Mouse (Mus musculus): Measurements from ENCODE around the gene Dennd1b. TPM values are rescaled to one million over a fixed set of nuclear protein-coding genes. Genes with fewer than 3 reads are reported as not detected.

The Dennd1b gene
- 9.2 and 10.4 TPM in 2 replicates for polyA plus RNA-seq (2015; fragmentation: Nextera tagmentation; extraction: Ambion mirVana)

GRCm38 (mm10) chr1:138963161-138963867 is at the start of gene Dennd1b:
Gene Dennd1b, plus strand, starts transcription at chr1:138963435.
- Histone ChIP-seq H3K9ac (ENCODE audit: low read depth, low read length) (peak within 1 kb of the TSS; percentile 95), H3K4me1 (ENCODE audit: control insufficient read depth, insufficient read depth, low read length) (peaks cover 9% of the 10 kb centered on the region), H3K4me2 (ENCODE audit: low read length) (peak within 1 kb of the TSS; percentile 58), H3K36me3 (ENCODE audit: control insufficient read depth, insufficient read depth, low read length) (no peaks in the 10 kb centered on the region), H3K27ac (ENCODE audit: low read length) (peak within 1 kb of the TSS; percentile 93), H3K4me3 (ENCODE audit: low read depth, low read length) (peak within 1 kb of the TSS; percentile 89), H3K27me3 (ENCODE audit: control insufficient read depth, insufficient read depth, low read depth, low read length) (no peaks in the 10 kb centered on the region), H3K9me3 (replicated peaks; ENCODE audit: control insufficient read depth, low read length, poor library complexity, severe bottlenecking) (no peaks in the 10 kb centered on the region)
- under 1% methylated on average over 38 of the region's 69 CpGs for WGBS
- peak; percentile 88 for ATAC-seq

- ATAC-seq: no peak
- H3K4me3 ChIP-seq (ENCODE audit: low read depth, low read length): no peak overlapping the region
- 97% methylated on average over 3 of the region's 3 CpGs for WGBS
- no peaks in the 10 kb centered on the region for H3K9me3 ChIP-seq (replicated peaks; ENCODE audit: control insufficient read depth, low read length, poor library complexity, severe bottlenecking)
- H3K4me1 ChIP-seq (ENCODE audit: control insufficient read depth, insufficient read depth, low read length): no peaks in the 10 kb centered on the region
- H3K27ac ChIP-seq (ENCODE audit: low read length): no peak overlapping the region
- H3K27me3 ChIP-seq (ENCODE audit: control insufficient read depth, insufficient read depth, low read depth, low read length): no peaks in the 10 kb centered on the region
- no peak overlapping the region for H3K9ac ChIP-seq (ENCODE audit: low read depth, low read length)
- no peaks in the 10 kb centered on the region for H3K36me3 ChIP-seq (ENCODE audit: control insufficient read depth, insufficient read depth, low read length)
- no peak overlapping the region for H3K4me2 ChIP-seq (ENCODE audit: low read length)
Observed at GRCm38 (mm10) chr1:138915596-138915995, 47.6 kb upstream of the Dennd1b start.

- ATAC-seq: no peak
- Histone ChIP-seq H3K9me3 (replicated peaks; ENCODE audit: control insufficient read depth, low read length, poor library complexity, severe bottlenecking) (no peaks in the 10 kb centered on the region), H3K27me3 (ENCODE audit: control insufficient read depth, insufficient read depth, low read depth, low read length) (no peaks in the 10 kb centered on the region), H3K4me1 (ENCODE audit: control insufficient read depth, insufficient read depth, low read length) (no peaks in the 10 kb centered on the region), H3K4me2 (ENCODE audit: low read length) (no peak overlapping the region), H3K27ac (ENCODE audit: low read length) (no peak overlapping the region), H3K9ac (ENCODE audit: low read depth, low read length) (no peak overlapping the region), H3K36me3 (ENCODE audit: control insufficient read depth, insufficient read depth, low read length) (no peaks in the 10 kb centered on the region), H3K4me3 (ENCODE audit: low read depth, low read length) (no peak overlapping the region)
- 91% methylated on average over 5 of the region's 5 CpGs for WGBS
Observed at GRCm38 (mm10) chr1:138919601-138920000, 43.6 kb upstream of the Dennd1b start.

- Histone ChIP-seq H3K9ac (ENCODE audit: low read depth, low read length) (no peak overlapping the region), H3K9me3 (replicated peaks; ENCODE audit: control insufficient read depth, low read length, poor library complexity, severe bottlenecking) (no peaks in the 10 kb centered on the region), H3K4me3 (ENCODE audit: low read depth, low read length) (no peak overlapping the region), H3K27ac (ENCODE audit: low read length) (no peak overlapping the region), H3K36me3 (ENCODE audit: control insufficient read depth, insufficient read depth, low read length) (no peaks in the 10 kb centered on the region), H3K4me1 (ENCODE audit: control insufficient read depth, insufficient read depth, low read length) (no peaks in the 10 kb centered on the region), H3K4me2 (ENCODE audit: low read length) (no peak overlapping the region), H3K27me3 (ENCODE audit: control insufficient read depth, insufficient read depth, low read depth, low read length) (no peaks in the 10 kb centered on the region)
- ATAC-seq: no peak
- WGBS: 87% methylated on average over 3 of the region's 3 CpGs
Observed at GRCm38 (mm10) chr1:138920082-138920481, 43.2 kb upstream of the Dennd1b start.

- Histone ChIP-seq H3K9me3 (replicated peaks; ENCODE audit: control insufficient read depth, low read length, poor library complexity, severe bottlenecking) (no peaks in the 10 kb centered on the region), H3K4me2 (ENCODE audit: low read length) (no peak overlapping the region), H3K27ac (ENCODE audit: low read length) (no peak overlapping the region), H3K9ac (ENCODE audit: low read depth, low read length) (no peak overlapping the region), H3K36me3 (ENCODE audit: control insufficient read depth, insufficient read depth, low read length) (no peaks in the 10 kb centered on the region), H3K4me3 (ENCODE audit: low read depth, low read length) (no peak overlapping the region), H3K4me1 (ENCODE audit: control insufficient read depth, insufficient read depth, low read length) (no peaks in the 10 kb centered on the region), H3K27me3 (ENCODE audit: control insufficient read depth, insufficient read depth, low read depth, low read length) (no peaks in the 10 kb centered on the region)
- ATAC-seq: no peak
- 86% methylated on average over 1 of the region's 1 CpGs for WGBS
Observed at GRCm38 (mm10) chr1:138920799-138921198, 42.4 kb upstream of the Dennd1b start.

- ATAC-seq: no peak
- Histone ChIP-seq H3K9ac (ENCODE audit: low read depth, low read length) (no peak overlapping the region), H3K4me3 (ENCODE audit: low read depth, low read length) (no peak overlapping the region), H3K27me3 (ENCODE audit: control insufficient read depth, insufficient read depth, low read depth, low read length) (no peaks in the 10 kb centered on the region), H3K27ac (ENCODE audit: low read length) (no peak overlapping the region), H3K36me3 (ENCODE audit: control insufficient read depth, insufficient read depth, low read length) (no peaks in the 10 kb centered on the region), H3K4me2 (ENCODE audit: low read length) (no peak overlapping the region), H3K9me3 (replicated peaks; ENCODE audit: control insufficient read depth, low read length, poor library complexity, severe bottlenecking) (no peaks in the 10 kb centered on the region), H3K4me1 (ENCODE audit: control insufficient read depth, insufficient read depth, low read length) (no peaks in the 10 kb centered on the region)
- WGBS: 93% methylated on average over 6 of the region's 6 CpGs
Observed at GRCm38 (mm10) chr1:138922886-138923285, 40.3 kb upstream of the Dennd1b start.

- no peaks in the 10 kb centered on the region for H3K9me3 ChIP-seq (replicated peaks; ENCODE audit: control insufficient read depth, low read length, poor library complexity, severe bottlenecking)
- ATAC-seq: no peak
- no peaks in the 10 kb centered on the region for H3K27me3 ChIP-seq (ENCODE audit: control insufficient read depth, insufficient read depth, low read depth, low read length)
- H3K27ac ChIP-seq (ENCODE audit: low read length): no peak overlapping the region
- H3K4me3 ChIP-seq (ENCODE audit: low read depth, low read length): no peak overlapping the region
- no peak overlapping the region for H3K9ac ChIP-seq (ENCODE audit: low read depth, low read length)
- whole genome bisulfite sequencing: 86% methylated on average over 2 of the region's 2 CpGs
- H3K36me3 ChIP-seq (ENCODE audit: control insufficient read depth, insufficient read depth, low read length): no peaks in the 10 kb centered on the region
- H3K4me2 ChIP-seq (ENCODE audit: low read length): no peak overlapping the region
- H3K4me1 ChIP-seq (ENCODE audit: control insufficient read depth, insufficient read depth, low read length): no peaks in the 10 kb centered on the region
Observed at GRCm38 (mm10) chr1:138924282-138924681, 39.0 kb upstream of the Dennd1b start.

- Histone ChIP-seq H3K27me3 (ENCODE audit: control insufficient read depth, insufficient read depth, low read depth, low read length) (no peaks in the 10 kb centered on the region), H3K27ac (ENCODE audit: low read length) (no peak overlapping the region), H3K4me2 (ENCODE audit: low read length) (no peak overlapping the region), H3K9me3 (replicated peaks; ENCODE audit: control insufficient read depth, low read length, poor library complexity, severe bottlenecking) (no peaks in the 10 kb centered on the region), H3K4me1 (ENCODE audit: control insufficient read depth, insufficient read depth, low read length) (no peaks in the 10 kb centered on the region), H3K36me3 (ENCODE audit: control insufficient read depth, insufficient read depth, low read length) (no peaks in the 10 kb centered on the region), H3K4me3 (ENCODE audit: low read depth, low read length) (no peak overlapping the region), H3K9ac (ENCODE audit: low read depth, low read length) (no peak overlapping the region)
- ATAC-seq: no peak
- 86% methylated on average over 11 of the region's 11 CpGs for WGBS
Observed at GRCm38 (mm10) chr1:138928671-138929483, 34.4 kb upstream of the Dennd1b start.

GRCm38 (mm10) chr1:138929985-138930384 is 33.2 kb upstream of the Dennd1b start:
- Histone ChIP-seq H3K9me3 (replicated peaks; ENCODE audit: control insufficient read depth, low read length, poor library complexity, severe bottlenecking) (no peaks in the 10 kb centered on the region), H3K9ac (ENCODE audit: low read depth, low read length) (no peak overlapping the region), H3K36me3 (ENCODE audit: control insufficient read depth, insufficient read depth, low read length) (no peaks in the 10 kb centered on the region), H3K27me3 (ENCODE audit: control insufficient read depth, insufficient read depth, low read depth, low read length) (no peaks in the 10 kb centered on the region), H3K27ac (ENCODE audit: low read length) (no peak overlapping the region), H3K4me2 (ENCODE audit: low read length) (no peak overlapping the region), H3K4me1 (ENCODE audit: control insufficient read depth, insufficient read depth, low read length) (no peaks in the 10 kb centered on the region), H3K4me3 (ENCODE audit: low read depth, low read length) (no peak overlapping the region)
- no peak for ATAC-seq
- WGBS: 78% methylated on average over 3 of the region's 3 CpGs
